Mouse (Mus musculus) liver, adult 2 months (tissue): Measurements from ENCODE around the gene Ptprm.

Source experiments
- CTCF ChIP-seq: fragments of 200-500 bp; IDR thresholded peaks from 2 replicates; pipeline ENCODE4 v1.5.1; 2011; ENCODE audit warnings: low read depth, low read length, control low read depth
- POLR2A ChIP-seq: fragments of 200-500 bp; IDR thresholded peaks from 2 replicates; pipeline ENCODE4 v1.6.1; 2011; ENCODE audit warnings: low read length, control low read depth; ENCODE audit not compliant: insufficient read depth; ENCODE audit errors: extremely low read depth

GRCm38 (mm10) chr17:67363377-67364070 is 9.3 kb upstream of the Ptprm start:
- no peak for TF ChIP-seq CTCF
- no peak for TF ChIP-seq POLR2A
